Mouse (Mus musculus) CD4-positive helper T cell, adult 2 months (primary cell): ENCODE measurements around the gene Ccr10.

Source experiments
- DNase-seq: peaks from one replicate; pipeline ENCODE4 v3.0.0-alpha.2; 2012; ENCODE audit warnings: low read depth, missing footprints, low spot score

The Ccr10 gene

GRCm38 (mm10) chr11:101154648-101155047 is 20.6 kb downstream of the Ccr10 start:
- DNase-seq, result no peak

- DNase-seq, result no peak
Measured at GRCm38 (mm10) chr11:101152825-101153224, 22.4 kb downstream of the Ccr10 start.

- no peak for DNase-seq
Measured at GRCm38 (mm10) chr11:101151063-101151462, 24.2 kb downstream of the Ccr10 start.

GRCm38 (mm10) chr11:101149178-101150105 is 25.8 kb downstream of the Ccr10 start:
- no peak for DNase-seq

GRCm38 (mm10) chr11:101148751-101149150 is 26.5 kb downstream of the Ccr10 start:
- DNase-seq, result no peak

GRCm38 (mm10) chr11:101146377-101146776 is 28.9 kb downstream of the Ccr10 start:
- no peak for DNase-seq

GRCm38 (mm10) chr11:101143338-101144225 is 31.7 kb downstream of the Ccr10 start:
- peak; percentile 80 for DNase-seq

- DNase-seq, result no peak
Measured at GRCm38 (mm10) chr11:101142215-101142967, 32.9 kb downstream of the Ccr10 start.

- no peak for DNase-seq
Measured at GRCm38 (mm10) chr11:101141088-101141487, 34.2 kb downstream of the Ccr10 start.

GRCm38 (mm10) chr11:101140164-101140819 is 35.0 kb downstream of the Ccr10 start:
- no peak for DNase-seq

- DNase-seq, result no peak
Measured at GRCm38 (mm10) chr11:101138536-101139181, 36.6 kb downstream of the Ccr10 start.

GRCm38 (mm10) chr11:101137000-101137399 is 38.2 kb downstream of the Ccr10 start:
- no peak for DNase-seq

- no peak for DNase-seq
Measured at GRCm38 (mm10) chr11:101134217-101134865, 40.9 kb downstream of the Ccr10 start.

GRCm38 (mm10) chr11:101133037-101133436 is 42.2 kb downstream of the Ccr10 start:
- no peak for DNase-seq

- peak; percentile 35 for DNase-seq
Measured at GRCm38 (mm10) chr11:101131701-101132100, 43.5 kb downstream of the Ccr10 start.

GRCm38 (mm10) chr11:101131187-101131586 is 44.1 kb downstream of the Ccr10 start:
- DNase-seq, result no peak

- DNase-seq, result no peak
Measured at GRCm38 (mm10) chr11:101130056-101130756, 45.0 kb downstream of the Ccr10 start.

- no peak for DNase-seq
Measured at GRCm38 (mm10) chr11:101128996-101129577, 46.2 kb downstream of the Ccr10 start.

GRCm38 (mm10) chr11:101127075-101127474 is 48.2 kb downstream of the Ccr10 start:
- peak; percentile 17 for DNase-seq
